Mouse (Mus musculus): ENCODE measurements around the gene Ncam2.
A peak's percentile ranks its signal among the peaks of the same experiment; 100 is the strongest.

Ncam2 gene

DNA sequence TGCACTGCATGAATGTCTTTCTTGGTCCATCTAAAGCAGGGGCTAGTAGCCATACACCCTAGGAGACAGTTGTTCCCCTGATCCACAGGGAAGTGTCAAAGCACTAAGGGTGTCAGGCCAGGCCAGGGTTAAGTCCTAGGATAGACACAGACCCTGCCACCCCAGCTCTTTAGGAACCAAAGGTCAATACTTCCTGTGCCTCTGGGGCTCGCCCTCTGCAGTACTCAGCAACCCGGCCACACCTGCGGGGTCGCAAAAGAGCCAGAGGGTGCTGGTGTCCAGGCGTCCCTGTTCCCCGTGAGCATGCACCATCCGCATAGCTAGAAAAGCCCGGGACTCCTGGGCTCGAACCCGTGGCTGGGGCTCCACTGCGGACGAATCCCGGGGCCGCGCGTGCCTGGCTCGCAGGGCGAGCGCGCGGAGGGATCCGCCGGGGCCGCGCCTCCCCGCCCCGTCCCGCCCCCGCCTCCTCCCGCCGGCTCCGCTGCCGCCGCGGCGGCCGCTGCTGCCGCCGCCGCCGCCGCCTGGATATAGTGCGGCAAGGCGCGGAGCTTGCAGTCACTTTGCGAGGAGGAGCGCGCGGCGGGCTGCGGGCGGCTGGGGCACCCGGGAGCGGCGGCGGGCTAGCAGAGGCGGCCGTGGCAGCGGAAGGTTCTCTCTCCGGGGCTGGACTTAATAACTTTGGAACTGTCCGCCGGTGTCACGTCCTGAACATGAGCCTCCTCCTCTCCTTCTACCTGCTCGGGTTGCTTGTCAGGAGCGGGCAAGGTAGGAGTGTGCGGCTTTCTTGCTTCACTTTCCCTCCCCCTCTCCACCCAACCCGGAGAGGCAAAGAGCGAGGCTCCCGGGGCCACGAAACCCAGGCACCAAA lies at the start of gene Ncam2:
Ncam2 (plus strand) TSS at position 497 of the 871 bp plus-strand sequence.
- DNase-seq (ENCODE audit: low spot score in 2 of 2), result peak; percentile 51 to 58

DNA sequence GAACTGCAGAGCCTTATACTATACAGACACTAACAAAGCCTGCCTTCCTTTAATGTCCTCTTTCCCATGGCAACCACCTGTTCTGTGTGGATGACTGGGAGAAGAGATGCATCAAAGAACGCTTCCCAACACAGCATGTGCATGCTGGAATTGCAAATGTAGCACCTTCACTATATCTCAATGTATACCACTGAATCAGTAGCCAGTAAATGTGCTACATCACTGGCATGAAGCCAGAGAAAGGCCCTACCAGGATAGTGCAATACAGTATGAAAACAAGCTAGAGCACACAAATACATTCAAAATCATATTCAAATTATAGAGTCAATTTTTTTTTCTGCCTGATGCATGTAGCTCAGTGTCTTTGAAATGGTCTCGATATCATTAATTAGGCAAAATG lies 29.7 kb upstream of the Ncam2 start:
- DNase-seq (ENCODE audit: low spot score in 2 of 2), result no peak

DNA sequence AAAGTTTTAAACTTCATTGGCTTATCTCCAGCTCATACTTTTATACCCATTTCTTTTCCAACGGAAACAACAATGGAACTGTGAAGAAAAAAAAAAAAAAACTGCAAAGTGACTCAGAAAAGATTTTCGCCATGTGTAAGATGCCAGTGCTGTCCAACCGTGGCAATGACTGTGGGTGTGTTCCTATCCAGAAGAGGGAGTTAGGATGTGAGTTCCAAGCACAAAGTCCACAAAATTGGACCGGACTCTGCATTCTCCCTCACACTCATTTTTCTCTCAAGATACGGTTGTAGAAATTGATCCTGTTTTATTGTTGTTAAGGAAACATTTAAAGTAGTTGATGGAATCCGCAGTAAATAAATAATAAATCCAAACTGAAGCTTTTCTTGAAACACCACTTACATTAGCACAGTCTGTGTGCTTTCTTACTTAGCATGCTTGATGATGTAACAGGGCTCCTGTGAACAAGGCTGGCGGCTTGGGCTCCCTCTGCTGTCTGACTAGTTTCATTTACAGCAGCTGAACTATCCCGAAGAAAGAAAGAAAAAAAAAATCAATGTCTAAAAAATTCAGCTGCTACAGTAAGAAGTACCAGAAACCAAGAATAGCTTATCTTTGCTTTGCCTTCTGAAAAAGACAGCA lies 25.1 kb upstream of the Ncam2 start:
- peak; percentile 40 to 63 for DNase-seq (ENCODE audit: low spot score in 2 of 2)

DNA sequence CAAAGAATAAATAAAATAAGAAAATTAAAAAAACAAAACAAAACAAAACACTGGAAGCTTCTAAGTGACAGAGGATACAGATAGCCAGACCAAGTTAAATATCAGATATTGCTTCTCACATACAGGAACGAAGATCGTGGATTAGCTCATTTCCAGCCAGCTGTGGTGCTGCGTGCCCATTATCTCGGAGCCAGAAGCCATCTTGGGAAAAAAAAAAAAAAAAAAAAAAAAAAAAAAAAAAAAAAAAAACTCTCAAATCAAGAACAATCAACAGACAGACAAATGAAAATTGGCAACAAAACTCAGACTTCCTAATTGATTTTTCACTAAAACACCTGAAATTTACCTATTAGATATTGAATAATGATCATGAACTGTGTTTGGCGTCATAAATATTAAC lies 20.7 kb upstream of the Ncam2 start:
- DNase-seq (ENCODE audit: low spot score in 2 of 2), result no peak

DNA sequence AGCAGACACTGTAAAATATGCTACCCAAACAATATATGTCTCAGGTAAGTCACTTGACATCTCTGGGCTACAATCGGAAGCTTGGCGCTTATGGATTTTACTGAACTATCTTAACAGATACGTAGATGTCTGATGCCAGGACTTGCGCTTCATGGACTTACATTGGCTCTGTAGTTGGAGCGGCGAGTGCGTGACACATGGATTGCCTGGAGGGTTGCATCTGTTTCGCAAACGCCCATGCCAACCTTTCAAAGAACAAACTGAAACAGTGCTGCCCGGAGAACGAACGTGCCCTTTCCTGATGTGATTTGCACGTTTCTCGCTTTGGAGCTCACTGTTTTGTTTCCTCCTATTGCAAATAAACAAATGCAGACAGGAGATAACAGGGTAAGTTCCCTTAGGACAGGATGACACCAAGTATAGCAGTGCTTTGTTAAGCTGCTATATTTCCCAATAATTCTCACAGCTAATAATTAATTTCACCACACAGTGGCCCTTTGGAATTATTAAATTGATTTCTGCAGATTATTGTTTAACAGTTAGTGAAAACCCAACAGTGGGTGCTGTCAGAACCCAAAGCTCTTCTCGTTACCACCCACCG lies 12.8 kb upstream of the Ncam2 start:
- DNase-seq (ENCODE audit: low spot score in 2 of 2), result no peak

GRCm38 (mm10) chr16:81191621-81192020 lies 8.9 kb upstream of the Ncam2 start:
- DNase-seq (ENCODE audit: low spot score in 2 of 2), result no peak

DNA sequence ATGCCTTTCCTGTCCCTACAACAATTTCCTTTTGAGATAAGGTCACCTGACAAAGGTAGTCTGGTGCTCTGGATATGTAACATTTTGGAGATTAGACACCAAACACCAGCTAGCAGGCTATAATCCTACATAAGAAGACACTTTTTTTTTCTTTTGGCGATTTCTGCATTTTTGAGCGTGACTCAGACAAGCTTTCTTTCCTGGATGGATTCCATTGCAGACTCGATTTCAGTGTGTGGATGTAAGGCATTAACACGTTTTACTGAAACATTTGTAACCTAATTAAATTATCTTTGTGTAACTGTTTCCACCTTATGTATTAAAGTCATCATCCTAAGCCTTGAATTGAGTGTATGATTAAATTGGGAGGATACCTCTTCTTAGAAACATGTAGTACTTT lies 7.9 kb upstream of the Ncam2 start:
- DNase-seq (ENCODE audit: low spot score in 2 of 2), result no peak

DNA sequence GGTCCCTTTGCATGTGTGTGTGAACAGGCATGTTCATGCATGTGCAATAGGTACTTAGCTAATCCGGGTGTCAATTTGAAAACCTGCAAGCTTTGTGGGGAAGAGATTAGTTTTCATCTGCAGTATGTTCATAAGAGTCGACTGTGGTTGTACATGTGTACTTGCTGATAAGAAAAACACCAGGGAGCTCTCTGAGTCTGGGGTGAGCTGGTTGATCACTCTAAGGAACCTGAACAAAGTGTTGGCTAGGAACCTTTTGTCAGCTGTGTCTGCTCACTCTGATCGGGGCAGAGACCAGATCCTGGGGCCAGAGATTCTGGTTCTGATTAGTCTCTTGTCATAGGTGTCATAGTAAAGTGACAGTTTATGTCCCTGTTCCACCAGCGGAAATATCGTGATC lies 1.0 kb upstream of the Ncam2 start:
- DNase-seq (ENCODE audit: low spot score in 2 of 2), result no peak

- no peak for DNase-seq (ENCODE audit: low spot score in 2 of 2)
These were observed 974 bp downstream of the Ncam2 start for GRCm38 (mm10) chr16:81201471-81201870.

GRCm38 (mm10) chr16:81201992-81202391 lies 1.5 kb downstream of the Ncam2 start:
- peak; percentile 52 to 75 for DNase-seq (ENCODE audit: low spot score in 2 of 2)

DNA sequence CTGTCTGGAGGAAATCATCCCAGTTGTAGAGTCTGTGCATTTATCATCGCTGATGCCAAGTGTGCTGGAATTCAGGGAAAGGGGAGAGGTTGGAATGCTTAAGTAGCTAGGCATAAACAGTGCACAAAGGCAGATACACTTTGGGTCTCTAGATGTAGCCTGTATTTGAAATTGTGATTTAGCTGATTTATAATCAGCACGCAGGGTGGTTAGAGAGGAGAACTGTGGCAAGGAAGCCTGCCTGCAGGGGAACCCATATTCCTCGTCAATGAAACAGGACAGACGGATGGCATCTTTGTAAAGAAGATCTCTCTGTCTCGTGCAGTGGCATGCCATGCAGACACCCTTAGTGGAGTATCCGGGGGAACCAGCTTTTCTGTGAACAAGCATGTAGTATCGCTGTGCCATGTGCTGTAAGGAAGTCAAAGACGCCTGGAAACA lies 2.2 kb downstream of the Ncam2 start:
- no peak for DNase-seq (ENCODE audit: low spot score in 2 of 2)

GRCm38 (mm10) chr16:81204405-81205034 lies 4.0 kb downstream of the Ncam2 start:
- no peak for DNase-seq (ENCODE audit: low spot score in 2 of 2)

DNA sequence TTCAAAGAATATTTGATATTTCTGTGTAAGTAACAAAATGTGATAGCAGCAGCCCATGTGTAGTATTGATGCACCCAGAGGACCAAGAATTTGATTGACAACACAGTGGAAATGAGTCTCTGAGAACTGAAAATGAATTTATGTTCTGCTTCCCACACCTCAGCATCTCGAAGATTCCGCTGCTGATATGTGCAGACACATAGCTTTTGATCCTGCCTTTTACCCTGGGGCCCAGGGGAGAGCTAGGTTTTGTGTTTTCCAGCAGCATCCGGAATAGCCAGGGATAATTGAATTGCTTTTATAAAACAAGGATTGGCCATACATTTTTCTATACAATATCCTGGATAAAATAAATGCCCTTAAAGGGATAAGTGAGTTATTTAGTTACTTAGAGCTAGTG lies 20.7 kb downstream of the Ncam2 start:
- DNase-seq (ENCODE audit: low spot score in 2 of 2), result no peak

DNA sequence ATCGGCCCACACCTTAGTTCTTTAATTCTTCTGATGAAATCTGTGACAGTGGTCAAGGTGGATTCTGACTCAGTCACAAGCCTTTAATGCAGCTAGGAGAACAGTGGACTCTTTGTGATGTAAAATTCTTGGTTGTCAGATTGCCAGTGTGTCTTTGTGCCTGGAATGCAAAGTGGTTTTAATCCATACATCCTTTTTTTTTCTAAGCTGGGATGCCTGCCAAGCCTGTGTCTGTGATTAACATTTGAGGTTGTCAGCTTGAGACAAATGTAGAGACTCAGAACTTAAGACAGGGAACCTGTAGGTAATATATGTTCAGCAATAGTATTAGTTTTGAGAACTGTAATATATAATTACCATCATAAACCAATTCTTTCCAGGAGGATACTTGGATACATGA lies 23.3 kb downstream of the Ncam2 start:
- DNase-seq (ENCODE audit: low spot score in 2 of 2), result no peak

DNA sequence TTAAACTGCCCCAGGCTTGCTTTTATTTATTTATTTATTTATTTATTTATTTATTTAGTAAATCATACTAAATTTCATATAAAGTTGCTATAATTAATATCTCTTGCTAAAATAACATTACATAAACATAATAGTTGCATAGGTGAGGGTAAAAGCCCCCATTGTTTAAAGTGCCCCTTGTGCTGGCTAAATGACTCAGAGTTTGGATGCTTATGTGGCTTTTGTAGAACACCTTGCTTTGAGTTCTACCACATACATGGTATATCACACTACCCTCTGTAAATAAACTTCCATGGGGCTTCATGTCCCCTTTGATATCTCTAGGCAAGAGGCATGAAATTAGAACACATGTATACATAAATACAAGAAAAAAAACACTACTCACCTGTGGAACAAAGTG lies 23.8 kb downstream of the Ncam2 start:
- DNase-seq (ENCODE audit: low spot score in 2 of 2), result no peak

GRCm38 (mm10) chr16:81254875-81255274 lies 54.4 kb downstream of the Ncam2 start:
- DNase-seq (ENCODE audit: low spot score in 2 of 2), result no peak

DNA sequence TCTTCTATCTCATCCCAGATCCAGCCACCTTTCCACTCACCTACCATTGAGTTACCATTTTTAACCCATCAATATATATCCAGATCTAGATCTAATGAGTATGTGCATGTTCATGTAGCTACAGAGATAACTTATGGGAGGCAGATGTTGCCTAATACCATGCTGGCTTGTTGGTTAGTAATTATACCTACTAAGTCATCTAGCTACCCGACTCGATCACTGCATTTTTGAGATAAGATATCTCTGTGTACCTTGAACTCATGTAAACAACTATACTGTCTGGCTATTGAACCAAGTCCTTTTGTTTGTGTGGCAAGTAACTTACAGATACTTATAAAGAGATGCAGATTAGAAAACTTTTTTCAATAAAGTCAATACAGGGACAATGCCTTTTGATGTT lies 59.9 kb downstream of the Ncam2 start:
- no peak for DNase-seq (ENCODE audit: low spot score in 2 of 2)

- DNase-seq (ENCODE audit: low spot score in 2 of 2), result no peak
These were observed 73.3 kb downstream of the Ncam2 start for GRCm38 (mm10) chr16:81273597-81274360.

DNA sequence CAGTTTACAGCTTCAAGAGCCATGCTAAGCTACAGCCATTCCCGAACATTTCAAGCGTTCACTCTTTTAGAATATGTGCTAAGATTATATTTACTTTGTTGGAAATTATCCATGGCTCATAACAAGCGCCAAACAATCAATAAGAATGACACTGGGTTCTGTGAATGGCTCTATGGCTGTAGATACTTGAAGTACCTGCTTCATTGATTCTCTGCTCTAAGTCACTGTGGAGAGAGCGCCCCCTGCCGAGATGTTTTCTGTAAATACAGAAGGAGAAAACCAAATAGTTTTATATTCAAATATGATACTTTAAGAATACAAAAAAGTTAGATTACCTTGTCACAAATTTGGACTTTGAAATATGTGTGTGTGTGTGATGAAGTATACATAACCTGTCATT lies 83.7 kb downstream of the Ncam2 start:
- DNase-seq (ENCODE audit: low spot score in 2 of 2), result peak in 1 of 2 experiments; percentile 56

DNA sequence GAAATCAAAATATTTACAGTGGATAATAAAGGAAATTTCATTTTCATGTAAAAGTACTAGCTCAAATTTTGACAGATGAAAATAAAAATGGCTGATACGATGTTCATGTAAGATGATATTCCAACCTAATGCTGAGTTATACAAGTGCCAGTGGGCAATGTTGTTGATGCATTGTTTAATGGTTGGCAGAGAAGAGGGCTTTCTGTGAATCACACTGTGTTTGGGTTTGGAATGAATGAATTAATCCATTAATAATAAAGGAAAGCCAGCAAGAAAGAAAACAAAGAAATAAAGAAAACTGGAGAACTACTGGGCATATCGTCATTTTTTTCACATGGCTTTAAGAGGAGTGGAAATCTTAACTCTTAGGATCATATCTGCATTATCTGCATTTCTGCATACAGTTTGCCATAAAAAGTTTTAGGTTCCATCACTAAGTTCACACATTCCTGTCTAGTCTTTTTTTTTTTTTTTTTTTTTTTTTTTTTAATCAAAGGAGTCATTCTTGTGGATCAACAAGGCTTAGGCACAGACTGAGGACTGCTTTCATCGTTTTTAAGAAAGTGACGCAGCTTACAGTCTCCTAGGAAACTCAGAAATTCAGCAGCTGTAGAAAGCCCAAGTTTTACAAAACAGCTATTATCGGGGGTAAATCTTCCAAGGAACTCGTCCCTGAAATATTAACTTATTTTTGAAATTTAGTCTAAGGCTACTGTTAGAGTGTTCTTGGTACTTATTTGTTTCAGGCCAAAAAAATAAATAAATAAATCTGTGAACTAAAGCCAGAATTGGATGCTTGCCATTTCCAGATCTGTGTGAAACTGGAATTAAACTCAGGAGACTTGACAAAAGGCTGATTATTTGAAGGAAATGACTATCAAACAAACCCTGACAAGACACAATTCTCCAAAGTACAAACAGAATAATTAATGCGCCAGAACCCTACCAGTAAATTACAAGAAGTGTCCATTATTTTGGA lies 84.7 kb downstream of the Ncam2 start:
- DNase-seq (ENCODE audit: low spot score in 2 of 2), result no peak

Measured in frontal cortex, postnatal 14 days (tissue).